Mouse (Mus musculus) hindbrain, embryonic 13.5 days (tissue): ENCODE measurements around the gene Irf9. TPM values are rescaled to one million over a fixed set of nuclear protein-coding genes. Genes with fewer than 3 reads are reported as not detected.

ENCODE experiments used
- ATAC-seq: fragments of 200-750 bp; cut with Nextera tagmentation; 2 replicates; pipeline ENCODE4 v1.8.0; 2017; ENCODE audit warnings: moderate TSS enrichment; ENCODE audit not compliant: low FRiP score
- H3K27ac ChIP-seq: fragments of 300-500 bp; sonication (generic); 2 replicates; pipeline ENCODE4 v1.5.1; 2015; ENCODE audit warnings: inconsistent platforms, mild to moderate bottlenecking, moderate library complexity
- H3K27me3 ChIP-seq: fragments of 300-500 bp; sonication (generic); 2 replicates; pipeline ENCODE4 v1.6.1; 2015; ENCODE audit warnings: mild to moderate bottlenecking, inconsistent platforms
- H3K36me3 ChIP-seq: fragments of 300-500 bp; sonication (generic); 2 replicates; pipeline ENCODE4 v1.6.1; 2015; ENCODE audit warnings: mild to moderate bottlenecking, inconsistent platforms
- H3K4me1 ChIP-seq: fragments of 300-500 bp; sonication (generic); replicated peaks from 2 replicates; pipeline ENCODE4 v1.6.1; 2015; ENCODE audit warnings: inconsistent platforms
- H3K4me2 ChIP-seq: fragments of 300-500 bp; sonication (generic); 2 replicates; pipeline ENCODE4 v1.6.1; 2015; ENCODE audit warnings: inconsistent platforms, mild to moderate bottlenecking, moderate library complexity
- H3K4me3 ChIP-seq: fragments of 300-500 bp; sonication (generic); 2 replicates; pipeline ENCODE4 v1.5.1; 2015; ENCODE audit warnings: mild to moderate bottlenecking, inconsistent platforms
- H3K9ac ChIP-seq: fragments of 300-500 bp; sonication (generic); 2 replicates; pipeline ENCODE4 v1.6.1; 2015; ENCODE audit warnings: mild to moderate bottlenecking, inconsistent platforms
- H3K9me3 ChIP-seq: fragments of 300-500 bp; sonication (generic); 2 replicates; pipeline ENCODE4 v1.6.1; 2016; ENCODE audit warnings: inconsistent platforms
- WGBS: fragments of 180-500 bp; shearing (Covaris S2); methylation state at CpG from one replicate; pipeline ENCODE4 v1.1.7; 2015; 5-methylcytosine and 5-hydroxymethylcytosine counted together
- polyA plus RNA-seq: library from polyadenylated mRNA; unstranded; fragments of >200 nt; fragmentation: Nextera tagmentation; extraction: Ambion mirVana; gene quantifications from 2 replicates; pipeline ENCODE4 v1.2.1, GENCODE M21; 2015

Gene Irf9
- polyA plus RNA-seq, 1 experiment from 2014 or later = 10.0 TPM

GRCm38 (mm10) chr14:55584702-55585565 lies 18.4 kb upstream of the Irf9 start, which contains the start of gene Emc9:
Gene Emc9, minus strand, starts transcription at chr14:55585302.
- H3K27ac ChIP-seq = peak within 1 kb of the TSS; percentile 44
- 3% methylated on average over 42 of the region's 43 CpGs for WGBS
- H3K4me3 ChIP-seq = peak within 1 kb of the TSS; percentile 47
- H3K36me3 ChIP-seq = peaks cover 38% of the 10 kb centered on the region
- H3K9me3 ChIP-seq = no peaks in the 10 kb centered on the region
- peak; percentile 65 for ATAC-seq
- H3K27me3 ChIP-seq = 0 out of 2 replicates have a peak, but pooled peaks cover 8% of the 10 kb centered on the region
- peaks cover 21% of the 10 kb centered on the region for H3K4me1 ChIP-seq
- H3K4me2 ChIP-seq = peak within 1 kb of the TSS; percentile 71
- peak within 1 kb of the TSS; percentile 77 for H3K9ac ChIP-seq

GRCm38 (mm10) chr14:55585566-55585960 lies 17.8 kb upstream of the Irf9 start:
- peaks cover 26% of the 10 kb centered on the region for H3K4me1 ChIP-seq
- no peak for ATAC-seq
- peak overlapping the region; percentile 71; the same call in 1 of the 2 replicates for H3K4me2 ChIP-seq
- no peaks in the 10 kb centered on the region for H3K9me3 ChIP-seq
- H3K4me3 ChIP-seq = peak overlapping the region; percentile 47; the same call in 1 of the 2 replicates
- 0 out of 2 replicates have a peak, but pooled peaks cover 8% of the 10 kb centered on the region for H3K27me3 ChIP-seq
- no peak overlapping the region for H3K9ac ChIP-seq
- peaks cover 32% of the 10 kb centered on the region for H3K36me3 ChIP-seq
- 70% methylated on average over 6 of the region's 6 CpGs for WGBS
- no peak overlapping the region for H3K27ac ChIP-seq

GRCm38 (mm10) chr14:55586149-55586548 lies 17.2 kb upstream of the Irf9 start:
- peaks cover 26% of the 10 kb centered on the region for H3K36me3 ChIP-seq
- WGBS = 95% methylated on average over 2 of the region's 2 CpGs
- no peaks in the 10 kb centered on the region for H3K9me3 ChIP-seq
- H3K4me1 ChIP-seq = peaks cover 26% of the 10 kb centered on the region
- H3K4me3 ChIP-seq = no peak overlapping the region
- no peak overlapping the region for H3K4me2 ChIP-seq
- no peak overlapping the region for H3K9ac ChIP-seq
- ATAC-seq = no peak
- no peak overlapping the region for H3K27ac ChIP-seq
- 0 out of 2 replicates have a peak, but pooled peaks cover 8% of the 10 kb centered on the region for H3K27me3 ChIP-seq

- Histone ChIP-seq H3K27ac (no peak overlapping the region), H3K9ac (peak overlapping the region; percentile 94; the same call in 1 of the 2 replicates), H3K4me2 (no peak overlapping the region), H3K36me3 (peaks cover 22% of the 10 kb centered on the region), H3K27me3 (0 out of 2 replicates have a peak, but pooled peaks cover 6% of the 10 kb centered on the region), H3K4me1 (peaks cover 47% of the 10 kb centered on the region), H3K9me3 (no peaks in the 10 kb centered on the region), H3K4me3 (no peak overlapping the region)
- no peak for ATAC-seq
- 93% methylated on average over 5 of the region's 5 CpGs for WGBS
Observed at GRCm38 (mm10) chr14:55589271-55589670, 14.1 kb upstream of the Irf9 start.

- H3K27me3 ChIP-seq = 0 out of 2 replicates have a peak, but pooled peaks cover 5% of the 10 kb centered on the region
- peak overlapping the region; percentile 94 for H3K9ac ChIP-seq
- peaks cover 28% of the 10 kb centered on the region for H3K36me3 ChIP-seq
- peak overlapping the region; percentile 94; the same call in 1 of the 2 replicates for H3K27ac ChIP-seq
- H3K9me3 ChIP-seq = no peaks in the 10 kb centered on the region
- no peak for ATAC-seq
- WGBS = 89% methylated on average over 11 of the region's 11 CpGs
- H3K4me1 ChIP-seq = peaks cover 41% of the 10 kb centered on the region
- peak overlapping the region; percentile 87 for H3K4me2 ChIP-seq
- H3K4me3 ChIP-seq = peak overlapping the region; percentile 96
Observed at GRCm38 (mm10) chr14:55589771-55590448, 13.5 kb upstream of the Irf9 start.

DNA sequence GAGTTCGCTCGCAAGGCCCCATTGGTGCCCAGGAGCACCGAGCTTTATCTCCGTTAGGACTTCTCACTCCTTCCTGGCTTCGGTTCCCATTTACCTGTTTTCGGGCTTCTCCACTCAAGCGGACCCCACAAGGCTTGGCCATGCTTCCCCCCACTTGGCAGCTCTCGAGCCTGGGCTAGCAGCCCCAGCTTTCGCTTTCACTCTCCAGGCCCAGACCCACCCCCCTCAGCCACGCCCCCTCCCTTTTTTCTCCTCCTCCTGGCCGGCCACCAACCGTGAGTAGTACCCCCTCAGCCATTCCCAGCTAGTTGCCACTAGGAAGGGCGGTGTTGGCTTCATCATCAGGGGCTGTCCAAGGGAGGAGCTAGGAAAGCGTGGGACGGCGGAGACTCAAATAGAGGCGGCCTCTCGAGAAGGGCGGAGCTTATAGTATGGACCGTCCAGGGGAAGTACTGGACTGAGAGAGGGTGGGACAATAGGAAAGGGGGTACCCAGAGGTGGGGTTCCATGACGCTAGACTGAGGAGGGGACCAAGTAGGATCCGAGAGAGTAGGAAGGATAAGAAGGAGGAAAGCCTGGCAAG lies 12.5 kb upstream of the Irf9 start, which contains the start of gene Psme2:
Gene Psme2 (minus strand): TSS at position 366 of the 583 bp plus-strand sequence.
- Histone ChIP-seq H3K9me3 (no peaks in the 10 kb centered on the region), H3K27ac (peak within 1 kb of the TSS; percentile 94), H3K4me2 (peak within 1 kb of the TSS; percentile 87), H3K36me3 (peaks cover 37% of the 10 kb centered on the region), H3K9ac (peak within 1 kb of the TSS; percentile 94), H3K4me1 (peaks cover 41% of the 10 kb centered on the region), H3K4me3 (peak within 1 kb of the TSS; percentile 96), H3K27me3 (0 out of 2 replicates have a peak, but pooled peaks cover under 1% of the 10 kb centered on the region)
- ATAC-seq = peak; percentile 97
- 0% methylated on average over 22 of the region's 22 CpGs for WGBS

DNA sequence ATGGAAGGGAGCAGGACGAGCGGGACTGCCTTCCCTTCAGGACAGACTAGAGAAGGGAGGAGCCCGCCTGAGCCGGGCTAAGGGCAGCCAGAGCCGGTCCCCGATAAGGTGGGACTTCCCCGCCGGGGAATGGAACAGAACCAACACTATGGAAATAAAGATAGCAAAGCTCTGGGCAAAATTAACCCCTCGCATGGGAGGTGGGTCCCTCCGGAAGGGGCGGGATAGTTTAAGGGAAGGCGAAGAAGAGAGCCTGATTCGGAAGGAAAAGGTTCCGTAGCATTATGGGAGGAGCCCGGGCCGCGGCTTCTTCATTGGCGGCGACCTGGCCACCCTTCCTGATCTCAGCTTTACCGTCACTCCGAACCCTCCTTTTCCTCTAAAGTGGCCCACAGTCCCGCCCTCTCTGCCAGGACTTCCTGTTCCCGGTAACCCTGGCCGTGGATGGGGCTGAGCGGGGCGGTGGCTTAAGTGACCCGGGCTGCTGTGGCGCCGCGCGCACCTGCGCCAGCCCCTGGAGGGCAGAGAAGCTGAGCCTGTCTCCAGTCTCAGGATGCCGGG lies 12.0 kb upstream of the Irf9 start, which contains the start of gene Rnf31:
Gene Rnf31 (plus strand): TSS at position 378 of the 561 bp plus-strand sequence.
- ATAC-seq = peak; percentile 92
- H3K4me1 ChIP-seq = peaks cover 42% of the 10 kb centered on the region

DNA sequence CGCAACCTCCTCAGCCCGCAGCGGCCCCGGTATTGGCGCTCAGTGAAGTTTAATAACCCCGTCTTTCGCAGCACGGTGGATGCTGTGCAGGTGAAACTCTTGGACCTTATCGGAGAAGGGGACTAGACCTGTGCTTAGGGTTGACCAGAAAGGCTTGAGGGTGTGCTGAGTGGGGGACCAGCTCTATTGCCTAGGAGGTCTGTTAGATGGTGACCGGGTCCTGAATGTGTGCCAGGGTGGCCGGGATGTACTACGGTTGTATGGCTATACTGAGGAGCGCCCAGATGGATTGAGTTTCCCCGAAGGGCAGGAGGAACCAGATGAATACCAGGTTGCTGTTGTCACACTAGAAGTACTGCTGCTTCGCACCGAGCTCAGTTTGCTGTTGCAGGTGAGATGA lies 11.1 kb upstream of the Irf9 start:
- 8% methylated on average over 16 of the region's 16 CpGs for WGBS

More for the DNA sequence above, 12.0 kb upstream of the Irf9 start, which contains the start of gene Rnf31:
- Histone ChIP-seq H3K27ac (peak within 1 kb of the TSS; percentile 94), H3K36me3 (peaks cover 43% of the 10 kb centered on the region), H3K4me2 (peak within 1 kb of the TSS; percentile 87), H3K4me3 (peak within 1 kb of the TSS; percentile 96), H3K27me3 (no peaks in the 10 kb centered on the region), H3K9me3 (no peaks in the 10 kb centered on the region), H3K9ac (peak within 1 kb of the TSS; percentile 94)
- WGBS = under 1% methylated on average over 33 of the region's 33 CpGs

DNA sequence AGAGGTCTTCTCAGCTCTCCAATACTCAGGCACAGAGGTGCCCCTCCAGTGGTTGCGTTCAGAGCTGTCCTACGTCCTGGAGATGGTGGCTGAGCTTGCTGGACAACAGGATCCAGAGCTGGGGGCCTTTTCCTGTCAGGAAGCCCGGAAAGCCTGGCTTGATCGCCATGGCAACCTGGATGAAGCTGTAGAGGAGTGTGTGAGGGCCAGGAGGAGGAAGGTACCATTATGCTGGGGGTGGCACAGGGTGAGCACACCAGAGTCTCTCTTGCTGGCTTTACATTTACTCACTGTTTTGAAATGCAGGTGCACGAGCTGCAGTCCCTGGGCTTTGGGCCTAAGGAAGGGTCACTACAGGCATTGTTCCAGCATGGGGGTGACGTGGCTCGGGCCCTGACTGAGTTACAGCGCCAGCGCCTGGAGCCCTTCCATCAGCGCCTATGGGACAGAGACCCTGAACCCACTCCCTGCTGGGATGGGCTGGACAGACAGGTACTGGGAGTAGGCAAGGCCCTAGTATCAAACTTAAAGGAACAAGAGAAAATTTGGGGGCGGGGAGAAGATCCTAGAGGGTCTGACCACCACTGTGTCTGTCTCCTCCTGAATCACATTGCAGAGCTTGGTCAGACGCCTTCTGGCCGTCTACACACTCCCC lies 7.2 kb upstream of the Irf9 start:
- Histone ChIP-seq H3K9ac (no peak overlapping the region), H3K27me3 (no peaks in the 10 kb centered on the region), H3K9me3 (no peaks in the 10 kb centered on the region), H3K4me3 (no peak overlapping the region), H3K4me2 (no peak overlapping the region), H3K36me3 (peaks cover 69% of the 10 kb centered on the region), H3K27ac (no peak overlapping the region), H3K4me1 (peaks cover 26% of the 10 kb centered on the region)
- no peak for ATAC-seq
- 72% methylated on average over 13 of the region's 13 CpGs for WGBS

More for the DNA sequence above, 11.1 kb upstream of the Irf9 start:
- ATAC-seq = no peak
- Histone ChIP-seq H3K27me3 (no peaks in the 10 kb centered on the region), H3K4me3 (peak overlapping the region; percentile 96), H3K27ac (peak overlapping the region; percentile 94), H3K9ac (peak overlapping the region; percentile 94), H3K36me3 (peaks cover 45% of the 10 kb centered on the region), H3K4me2 (peak overlapping the region; percentile 87), H3K4me1 (peaks cover 42% of the 10 kb centered on the region), H3K9me3 (no peaks in the 10 kb centered on the region)

DNA sequence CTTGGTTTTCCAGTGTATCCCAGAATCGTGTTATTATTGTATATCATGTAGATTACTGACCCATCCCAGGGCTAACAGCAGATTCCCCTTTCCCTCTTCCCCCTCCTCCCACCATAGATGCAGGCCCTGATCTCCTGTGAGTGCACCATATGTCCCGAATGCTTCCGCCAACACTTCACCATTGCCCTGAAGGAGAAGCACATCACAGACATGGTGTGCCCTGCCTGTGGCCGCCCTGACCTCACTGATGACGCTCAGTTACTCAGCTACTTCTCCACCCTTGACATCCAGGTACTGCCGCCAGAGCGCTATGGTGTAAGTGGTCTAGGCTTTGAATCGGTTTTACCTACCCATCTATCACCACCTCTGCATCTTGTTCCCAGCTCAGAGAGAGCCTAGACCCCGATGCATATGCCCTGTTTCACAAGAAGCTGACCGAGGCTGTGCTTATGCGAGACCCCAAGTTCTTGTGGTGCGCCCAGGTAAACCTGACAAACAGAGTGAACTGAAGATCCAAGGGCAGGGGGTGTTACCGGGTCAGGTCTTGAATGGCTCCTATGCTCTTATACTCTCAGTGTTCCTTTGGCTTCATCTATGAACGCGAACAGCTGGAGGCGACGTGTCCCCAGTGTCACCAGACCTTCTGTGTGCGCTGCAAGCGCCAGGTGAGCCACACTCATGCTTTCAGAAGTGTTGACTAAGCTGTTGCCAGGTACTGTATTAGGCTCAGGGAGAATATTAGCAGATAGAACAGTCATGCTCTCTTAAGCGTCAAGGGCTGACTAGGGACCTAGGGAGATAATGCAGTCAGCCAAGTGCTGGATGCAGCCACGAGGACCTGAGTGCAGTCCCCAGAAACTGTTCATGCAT lies 4.6 kb upstream of the Irf9 start:
- no peak overlapping the region for H3K4me2 ChIP-seq
- no peak overlapping the region for H3K4me3 ChIP-seq
- no peaks in the 10 kb centered on the region for H3K9me3 ChIP-seq
- ATAC-seq = no peak
- H3K4me1 ChIP-seq = peaks cover 10% of the 10 kb centered on the region
- H3K27ac ChIP-seq = no peak overlapping the region
- no peak overlapping the region for H3K9ac ChIP-seq
- WGBS = 95% methylated on average over 21 of the region's 21 CpGs
- peaks cover 92% of the 10 kb centered on the region for H3K36me3 ChIP-seq
- H3K27me3 ChIP-seq = no peaks in the 10 kb centered on the region
